Mouse (Mus musculus): ENCODE measurements around the gene Ramp3. TPM values are rescaled to one million over a fixed set of nuclear protein-coding genes. Genes with fewer than 3 reads are reported as not detected.

The Ramp3 gene
- 2.6 and 3.3 TPM in 2 replicates for polyA plus RNA-seq (2016; fragmentation: Nextera tagmentation; extraction: Ambion mirVana)

GRCm38 (mm10) chr11:6658271-6658670, at the start of gene Ramp3:
TSS of gene Ramp3 (plus strand) at chr11:6658521.
- Histone ChIP-seq H3K36me3 (no peaks in the 10 kb centered on the region), H3K4me3 (peak within 1 kb of the TSS; percentile 53), H3K4me1 (peaks cover 12% of the 10 kb centered on the region), H3K27me3 (ENCODE audit: low read depth, poor library complexity, severe bottlenecking) (0 out of 2 replicates have a peak, but pooled peaks cover 6% of the 10 kb centered on the region), H3K27ac (peak within 1 kb of the TSS; percentile 5; the same call in 1 of the 2 replicates), H3K9me3 (replicated peaks) (no peaks in the 10 kb centered on the region)
- DNase-seq (ENCODE audit: low spot score): peak; percentile 82
- under 1% methylated on average over 18 of the region's 18 CpGs for WGBS

- H3K36me3 ChIP-seq: peaks cover 99% of the 10 kb centered on the region
- 96% methylated on average over 12 of the region's 12 CpGs for WGBS
- no peak overlapping the region for H3K4me3 ChIP-seq
- H3K4me1 ChIP-seq: no peaks in the 10 kb centered on the region
- H3K27me3 ChIP-seq (ENCODE audit: low read depth, poor library complexity, severe bottlenecking): no peaks in the 10 kb centered on the region
- H3K27ac ChIP-seq: no peak overlapping the region
- H3K9me3 ChIP-seq (replicated peaks): no peaks in the 10 kb centered on the region
- no peak for DNase-seq (ENCODE audit: low spot score)
These were observed 42.8 kb upstream of the Ramp3 start for GRCm38 (mm10) chr11:6615250-6616205.

GRCm38 (mm10) chr11:6623704-6624103, 34.6 kb upstream of the Ramp3 start:
- Histone ChIP-seq H3K4me1 (peaks cover 27% of the 10 kb centered on the region), H3K36me3 (peaks cover 60% of the 10 kb centered on the region), H3K4me3 (0 out of 2 replicates have a peak overlapping the region, but pooled peaks have one; percentile 75), H3K9me3 (replicated peaks) (no peaks in the 10 kb centered on the region), H3K27me3 (ENCODE audit: low read depth, poor library complexity, severe bottlenecking) (no peaks in the 10 kb centered on the region), H3K27ac (no peak overlapping the region)
- WGBS: 92% methylated on average over 10 of the region's 10 CpGs
- DNase-seq (ENCODE audit: low spot score): no peak

- H3K27ac ChIP-seq: peak overlapping the region; percentile 94; the same call in 1 of the 2 replicates
- 72% methylated on average over 14 of the region's 14 CpGs for WGBS
- no peak for DNase-seq (ENCODE audit: low spot score)
- H3K27me3 ChIP-seq (ENCODE audit: low read depth, poor library complexity, severe bottlenecking): no peaks in the 10 kb centered on the region
- H3K4me3 ChIP-seq: peak overlapping the region; percentile 75
- H3K9me3 ChIP-seq (replicated peaks): no peaks in the 10 kb centered on the region
- H3K4me1 ChIP-seq: peaks cover 27% of the 10 kb centered on the region
- peaks cover 49% of the 10 kb centered on the region for H3K36me3 ChIP-seq
These were observed 33.5 kb upstream of the Ramp3 start for GRCm38 (mm10) chr11:6624619-6625382.

GRCm38 (mm10) chr11:6625478-6626387, 32.6 kb upstream of the Ramp3 start, which contains the start of gene Tbrg4:
TSS of gene Tbrg4 (minus strand) at chr11:6626067.
- peak; percentile 96 for DNase-seq (ENCODE audit: low spot score)
- Histone ChIP-seq H3K4me3 (peak within 1 kb of the TSS; percentile 75), H3K36me3 (peaks cover 40% of the 10 kb centered on the region), H3K4me1 (peaks cover 27% of the 10 kb centered on the region), H3K9me3 (replicated peaks) (no peaks in the 10 kb centered on the region), H3K27ac (peak within 1 kb of the TSS; percentile 94), H3K27me3 (ENCODE audit: low read depth, poor library complexity, severe bottlenecking) (no peaks in the 10 kb centered on the region)
- WGBS: under 1% methylated on average over 66 of the region's 66 CpGs

- Histone ChIP-seq H3K36me3 (peaks cover 33% of the 10 kb centered on the region), H3K4me1 (peaks cover 27% of the 10 kb centered on the region), H3K27me3 (ENCODE audit: low read depth, poor library complexity, severe bottlenecking) (no peaks in the 10 kb centered on the region), H3K4me3 (peak overlapping the region; percentile 75), H3K27ac (peak overlapping the region; percentile 94), H3K9me3 (replicated peaks) (no peaks in the 10 kb centered on the region)
- DNase-seq (ENCODE audit: low spot score): no peak
- WGBS: 9% methylated on average over 16 of the region's 16 CpGs
These were observed 31.9 kb upstream of the Ramp3 start for GRCm38 (mm10) chr11:6626388-6626772.

- H3K27ac ChIP-seq: no peak overlapping the region
- no peaks in the 10 kb centered on the region for H3K27me3 ChIP-seq (ENCODE audit: low read depth, poor library complexity, severe bottlenecking)
- peaks cover 27% of the 10 kb centered on the region for H3K4me1 ChIP-seq
- WGBS: 89% methylated on average over 4 of the region's 4 CpGs
- H3K36me3 ChIP-seq: peaks cover 20% of the 10 kb centered on the region
- H3K9me3 ChIP-seq (replicated peaks): no peaks in the 10 kb centered on the region
- DNase-seq (ENCODE audit: low spot score): no peak
- no peak overlapping the region for H3K4me3 ChIP-seq
These were observed 30.6 kb upstream of the Ramp3 start for GRCm38 (mm10) chr11:6627731-6628130.

GRCm38 (mm10) chr11:6628568-6628967, 29.8 kb upstream of the Ramp3 start:
- Histone ChIP-seq H3K4me1 (peaks cover 24% of the 10 kb centered on the region), H3K36me3 (peaks cover 12% of the 10 kb centered on the region), H3K4me3 (no peak overlapping the region), H3K27me3 (ENCODE audit: low read depth, poor library complexity, severe bottlenecking) (no peaks in the 10 kb centered on the region), H3K27ac (no peak overlapping the region), H3K9me3 (replicated peaks) (no peaks in the 10 kb centered on the region)
- DNase-seq (ENCODE audit: low spot score): peak; percentile 63
- 21% methylated on average over 4 of the region's 4 CpGs for WGBS

GRCm38 (mm10) chr11:6629655-6630054, 28.7 kb upstream of the Ramp3 start:
- Histone ChIP-seq H3K4me1 (peaks cover 13% of the 10 kb centered on the region), H3K9me3 (replicated peaks) (no peaks in the 10 kb centered on the region), H3K27me3 (ENCODE audit: low read depth, poor library complexity, severe bottlenecking) (no peaks in the 10 kb centered on the region), H3K27ac (no peak overlapping the region), H3K4me3 (no peak overlapping the region), H3K36me3 (peaks cover under 1% of the 10 kb centered on the region)
- DNase-seq (ENCODE audit: low spot score): no peak

- H3K4me3 ChIP-seq: no peak overlapping the region
- DNase-seq (ENCODE audit: low spot score): no peak
- H3K4me1 ChIP-seq: no peaks in the 10 kb centered on the region; the same call in 1 of the 2 replicates
- WGBS: 73% methylated on average over 8 of the region's 8 CpGs
- H3K27ac ChIP-seq: no peak overlapping the region
- H3K9me3 ChIP-seq (replicated peaks): no peaks in the 10 kb centered on the region
- H3K27me3 ChIP-seq (ENCODE audit: low read depth, poor library complexity, severe bottlenecking): no peaks in the 10 kb centered on the region
- H3K36me3 ChIP-seq: no peaks in the 10 kb centered on the region
These were observed 22.2 kb upstream of the Ramp3 start for GRCm38 (mm10) chr11:6636150-6636549.

GRCm38 (mm10) chr11:6638537-6638936, 19.8 kb upstream of the Ramp3 start, which contains the start of gene Wap:
TSS of gene Wap (minus strand) at chr11:6638637.
- Histone ChIP-seq H3K27me3 (ENCODE audit: low read depth, poor library complexity, severe bottlenecking) (no peaks in the 10 kb centered on the region), H3K36me3 (no peaks in the 10 kb centered on the region), H3K27ac (no peak within 1 kb of the TSS), H3K4me3 (no peak within 1 kb of the TSS), H3K9me3 (replicated peaks) (no peaks in the 10 kb centered on the region), H3K4me1 (no peaks in the 10 kb centered on the region; the same call in 1 of the 2 replicates)
- 87% methylated on average over 4 of the region's 4 CpGs for WGBS
- DNase-seq (ENCODE audit: low spot score): no peak

- DNase-seq (ENCODE audit: low spot score): no peak
- H3K36me3 ChIP-seq: no peaks in the 10 kb centered on the region
- H3K27ac ChIP-seq: no peak overlapping the region
- no peaks in the 10 kb centered on the region for H3K4me1 ChIP-seq
- WGBS: 85% methylated on average over 6 of the region's 6 CpGs
- H3K27me3 ChIP-seq (ENCODE audit: low read depth, poor library complexity, severe bottlenecking): no peaks in the 10 kb centered on the region
- H3K9me3 ChIP-seq (replicated peaks): no peaks in the 10 kb centered on the region
- no peak overlapping the region for H3K4me3 ChIP-seq
These were observed 19.2 kb upstream of the Ramp3 start for GRCm38 (mm10) chr11:6639072-6639471.

All from limb, embryonic 10.5 days (tissue).